Mouse (Mus musculus) v-Abl transformed pro-B cells (cell line): ENCODE measurements around the gene Rad9a.

ENCODE experiments used
- in situ Hi-C, 2 experiments: fragments of 400-800 bp; cut with MboI; formaldehyde crosslinking; loops; one replicate each; pipeline ENCODE4 v1.15.1; 2025; ENCODE audit not compliant: unreplicated experiment in 2 of 2

Rad9a gene

GRCm38 (mm10) chr19:4149283-4149682 is 52.2 kb downstream of the Rad9a start:
- in situ Hi-C loops: no loop called here

- in situ Hi-C loops: no loop called here
Measured at GRCm38 (mm10) chr19:4148819-4149218, 52.6 kb downstream of the Rad9a start.

DNA sequence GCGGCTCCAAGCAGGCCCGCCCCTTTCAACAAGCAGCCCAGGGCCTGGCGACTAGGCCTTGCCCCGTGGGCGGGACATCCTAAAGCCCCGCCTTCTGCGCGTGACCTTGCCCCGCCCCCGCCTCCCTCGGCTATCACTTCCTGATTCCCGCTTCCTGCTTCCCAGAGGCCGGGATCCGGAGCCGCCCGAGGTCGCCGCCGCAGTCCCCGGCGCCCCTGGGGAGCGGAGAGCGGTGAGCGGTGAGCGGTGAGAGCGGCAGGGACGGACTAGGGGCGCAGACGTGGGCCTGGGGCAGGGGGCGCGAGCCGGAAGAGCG is 53.0 kb downstream of the Rad9a start, which contains the start of gene Coro1b:
Gene Coro1b, plus strand, starts transcription at position 129 of the 316 bp plus-strand sequence.
- in situ Hi-C loops: no loop called here

DNA sequence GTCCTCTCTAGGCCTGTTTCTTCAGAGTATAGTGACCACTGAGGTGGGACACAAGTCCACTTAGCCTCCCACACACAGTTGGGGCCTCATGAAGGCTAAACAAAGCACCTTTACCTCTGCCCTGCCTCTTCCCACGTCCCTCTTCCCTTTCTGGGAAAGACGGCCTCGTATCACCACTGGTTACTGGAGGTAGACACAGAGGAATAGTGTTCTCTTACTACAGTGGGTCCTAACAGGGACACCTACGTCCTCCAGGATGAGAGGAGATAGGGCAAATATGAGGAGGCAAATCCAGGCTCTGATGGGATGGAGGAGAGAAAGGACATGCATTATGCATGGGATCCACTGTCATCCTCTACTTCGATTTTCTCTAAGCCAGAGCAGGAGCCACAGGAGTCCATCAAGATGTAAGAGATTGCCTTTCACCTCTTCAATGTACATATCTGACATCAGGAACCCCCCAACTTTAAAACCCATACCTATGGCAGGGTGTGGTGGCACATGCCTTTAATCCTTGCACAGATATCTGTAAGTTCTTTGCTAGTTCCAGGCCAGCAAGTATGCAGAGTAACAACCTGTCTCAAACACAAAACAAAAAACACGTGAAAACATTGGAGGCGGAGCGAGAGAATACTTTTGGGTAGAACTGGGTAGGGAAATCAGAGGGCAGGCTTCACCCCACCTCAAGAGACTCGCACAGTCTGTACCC is 53.5 kb downstream of the Rad9a start:
- in situ Hi-C loops: no loop called here

DNA sequence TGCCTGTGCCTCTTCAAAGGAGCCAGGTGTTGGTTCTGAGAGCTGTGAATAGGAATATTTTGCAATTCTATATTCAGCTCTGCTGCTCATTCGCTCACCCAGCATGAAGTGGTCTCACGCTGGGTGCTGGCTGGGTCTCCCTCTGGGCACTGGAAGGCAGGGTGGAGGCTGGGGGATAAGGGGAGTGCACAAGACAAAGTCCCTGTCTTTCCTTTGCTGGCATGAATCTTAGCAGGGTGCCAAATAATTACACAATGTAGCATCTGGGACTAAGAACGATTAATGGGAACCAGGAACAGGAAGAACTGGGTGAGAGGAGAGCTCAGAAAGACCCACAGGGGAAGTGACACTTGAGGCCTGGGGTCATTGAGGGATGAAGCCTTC is 54.4 kb downstream of the Rad9a start:
- in situ Hi-C loops: no loop called here

DNA sequence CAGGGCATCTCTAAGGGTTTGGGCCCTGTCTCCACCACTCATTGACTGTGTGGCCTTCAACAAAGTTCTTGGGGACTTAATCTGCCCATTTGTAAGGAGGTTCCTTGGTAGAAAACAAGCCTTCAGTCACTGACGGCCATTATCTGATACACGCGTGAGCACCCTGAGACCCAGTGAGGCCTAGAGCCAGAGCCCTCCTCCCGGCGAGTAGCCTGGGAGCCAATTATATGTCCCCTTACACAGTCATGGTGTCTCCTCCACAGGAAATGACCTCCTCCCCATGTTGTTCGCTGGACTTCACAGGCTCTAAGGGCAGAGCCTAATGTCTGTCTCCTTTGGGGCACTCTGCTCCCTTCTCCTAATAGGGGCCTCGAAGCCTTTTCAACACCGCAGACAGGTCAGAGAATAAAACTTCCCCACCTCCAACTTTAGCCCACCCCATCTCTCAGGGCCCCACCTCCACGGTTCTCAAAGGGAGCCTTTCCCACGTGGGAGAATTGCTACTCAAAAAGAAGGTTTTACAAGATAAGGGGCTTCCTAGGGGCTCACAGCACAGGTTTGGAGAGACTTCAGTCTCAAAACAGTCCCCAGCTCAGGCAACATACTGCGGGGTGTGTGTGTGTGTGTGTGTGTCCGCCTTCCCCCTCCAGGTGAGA is 55.0 kb downstream of the Rad9a start:
- in situ Hi-C loops: no loop called here

- in situ Hi-C loops: no loop called here
Measured at GRCm38 (mm10) chr19:4145936-4146335, 55.5 kb downstream of the Rad9a start.
